Mouse (Mus musculus) Patski (cell line): ENCODE data around the gene Spc24. TPM values are rescaled to one million over a fixed set of nuclear protein-coding genes. Genes with fewer than 3 reads are reported as not detected.
"Not testable (repeated sequence)": the region's sequence is repeated elsewhere in the genome, so short reads cannot be mapped to it uniquely, and the experiment has no call there.

Source experiments
- ATAC-seq: fragments of 100-300 bp; one replicate; pipeline ENCODE4 v1.8.0; 2021
- CTCF ChIA-PET: fragments of 350-600 bp; sonication (Branson Sonifier 250); formaldehyde crosslinking; loops from one replicate; lab custom pipeline; 2022; ENCODE audit warnings: inconsistent platforms; lab: Charles Lee
- POLR2A ChIA-PET: fragments of 350-600 bp; sonication (Branson Sonifier 250); formaldehyde crosslinking; loops from one replicate; lab custom pipeline; 2022; ENCODE audit warnings: antibody characterized with exemption, inconsistent platforms; lab: Charles Lee
- DNase-seq: peaks from one replicate; pipeline ENCODE4 v3.0.0-alpha.2; 2011; ENCODE audit warnings: low read depth, low spot score
- H3K27me3 ChIP-seq: fragments of 371-371 bp; one replicate; pipeline ENCODE4 v1.5.1; 2021
- CTCF ChIP-seq: fragments of 100-300 bp; IDR thresholded peaks from one replicate; pipeline ENCODE4 v1.5.1; 2021
- in situ Hi-C: fragments of 300-500 bp; cut with MboI; formaldehyde crosslinking; loops from 3 replicates; pipeline ENCODE4 v1.11.1; 2018; ENCODE audit warnings: low pct_unique_long_range_greater_than_20kb, mixed read lengths
- polyA plus RNA-seq: library from polyadenylated mRNA; unstranded; gene quantifications from one replicate; pipeline ENCODE4 v1.2.3, GENCODE M21; 2021

The Spc24 gene
- polyA plus RNA-seq, 1 experiment from 2014 or later = 38.3 TPM

DNA sequence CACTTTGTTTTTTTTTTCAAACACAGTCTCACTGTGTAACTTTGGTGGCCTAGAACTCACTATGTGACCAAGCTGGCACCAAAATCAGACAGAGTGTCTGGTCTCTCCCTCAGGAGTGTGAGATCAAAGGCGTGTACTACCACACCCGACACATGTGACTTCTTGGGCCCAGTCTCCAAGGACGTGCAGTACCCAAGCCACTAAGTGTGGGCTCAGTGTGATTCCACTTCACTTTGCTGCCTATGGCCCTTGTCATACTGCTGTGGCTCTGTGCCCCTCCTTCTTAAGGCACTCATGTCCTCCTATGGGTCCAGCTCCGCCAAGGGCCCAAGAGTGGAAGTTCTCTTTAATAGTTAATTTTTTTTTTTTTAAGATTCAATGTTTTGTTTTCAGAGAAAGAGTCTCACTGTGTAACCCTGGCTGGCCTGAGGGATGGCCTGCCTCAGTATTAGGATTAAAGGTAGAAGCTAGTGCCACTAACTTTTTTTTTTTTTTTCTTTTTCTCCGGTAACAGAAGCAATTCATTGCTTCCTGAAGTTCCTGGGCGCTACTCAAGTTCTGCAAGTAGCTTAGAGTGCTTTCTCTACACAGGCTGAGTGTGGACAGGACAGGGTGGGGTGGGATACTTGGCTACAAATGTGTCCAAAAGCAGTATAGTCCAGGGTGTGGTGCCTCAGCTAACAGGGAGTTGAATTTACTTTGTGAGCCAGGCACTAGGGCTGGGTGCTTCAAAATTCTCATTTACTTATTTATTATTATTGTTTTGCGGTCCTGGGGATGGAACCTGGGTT is 24.6 kb upstream of the Spc24 start:
- ATAC-seq = no peak

DNA sequence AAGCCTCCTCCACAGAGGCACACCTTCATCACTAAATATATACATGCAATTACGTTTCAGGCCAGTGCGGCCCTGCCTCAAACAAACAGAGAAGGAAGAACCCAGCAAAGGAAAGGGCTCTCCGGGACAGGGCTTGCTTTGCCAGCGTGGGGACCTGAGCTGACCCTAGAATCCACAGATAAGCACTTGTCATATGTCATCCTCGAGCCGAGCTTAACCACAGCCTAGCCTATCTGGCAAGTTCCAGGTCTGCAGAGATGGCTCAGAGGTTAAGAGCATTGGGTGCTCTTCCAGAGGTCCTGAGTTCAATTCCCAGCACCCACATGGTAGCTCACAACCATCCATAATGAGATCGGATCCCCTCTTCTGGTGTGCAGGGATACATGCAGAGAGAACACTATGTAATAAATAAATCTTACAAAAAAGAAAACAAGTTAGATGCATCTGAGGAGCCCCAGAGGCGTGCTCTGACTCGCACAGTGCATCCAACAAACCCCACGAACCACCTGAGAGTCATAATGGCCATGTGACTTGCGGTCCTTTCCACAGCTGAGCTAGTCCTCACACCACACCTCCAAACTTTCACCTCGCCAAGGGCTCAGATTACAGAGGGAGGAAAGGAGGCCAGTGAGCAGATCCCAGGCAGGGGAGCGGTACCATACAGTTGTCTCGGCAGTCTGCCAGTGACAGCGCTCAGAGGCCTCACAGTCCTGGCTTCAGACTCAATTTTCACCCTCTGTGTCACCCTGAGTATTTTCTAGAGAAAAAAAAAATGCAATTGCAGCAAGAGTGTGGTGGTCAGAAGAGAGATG is 21.8 kb upstream of the Spc24 start:
- H3K27me3 ChIP-seq = no peaks in the 10 kb centered on the region
- DNase-seq = no peak
- ATAC-seq = no peak
- ChIA-PET CTCF (no interaction called here), POLR2A (no interaction called here)
- no peak for TF ChIP-seq CTCF
- in situ Hi-C loops = no loop called here

More for the DNA sequence above, 24.6 kb upstream of the Spc24 start:
- CTCF ChIA-PET = interaction anchor here (1.1 to 1.5 kb wide), 3 partner anchors 20 to 182 kb away, joined by 3 to 6 read pairs (median 3); no protein-coding TSS in a partner anchor
- DNase-seq = no peak
- in situ Hi-C loops = no loop called here
- POLR2A ChIA-PET = no interaction called here
- TF ChIP-seq CTCF = no peak
- no peaks in the 10 kb centered on the region for H3K27me3 ChIP-seq

DNA sequence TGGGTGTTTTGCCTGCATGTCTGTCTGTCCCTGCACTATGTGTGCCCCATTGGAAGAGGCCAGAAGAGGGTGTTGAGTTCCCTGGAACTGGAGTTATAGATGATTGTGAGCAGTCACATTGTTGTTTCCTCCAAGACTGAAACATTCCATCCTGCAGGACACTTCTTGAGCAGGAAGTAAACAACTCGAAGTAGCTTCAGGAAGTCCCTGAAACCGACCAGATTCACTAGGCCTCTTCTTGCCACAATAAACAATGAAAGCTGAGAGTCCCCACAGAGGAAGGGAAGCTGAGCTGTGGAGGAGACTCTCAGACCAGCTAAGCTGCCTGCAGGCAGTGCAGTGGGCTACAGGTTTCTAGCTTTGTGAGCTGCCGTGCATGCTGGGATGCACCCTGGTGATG is 17.6 kb upstream of the Spc24 start:
- POLR2A ChIA-PET = no interaction called here
- in situ Hi-C loops = no loop called here
- DNase-seq (no peak), ATAC-seq (no peak)
- TF ChIP-seq CTCF = no peak
- CTCF ChIA-PET = interaction anchor here (1.0 to 1.2 kb wide), 2 partner anchors 17 to 26 kb away, joined by 3 to 4 read pairs; no protein-coding TSS in a partner anchor
- no peaks in the 10 kb centered on the region for H3K27me3 ChIP-seq

DNA sequence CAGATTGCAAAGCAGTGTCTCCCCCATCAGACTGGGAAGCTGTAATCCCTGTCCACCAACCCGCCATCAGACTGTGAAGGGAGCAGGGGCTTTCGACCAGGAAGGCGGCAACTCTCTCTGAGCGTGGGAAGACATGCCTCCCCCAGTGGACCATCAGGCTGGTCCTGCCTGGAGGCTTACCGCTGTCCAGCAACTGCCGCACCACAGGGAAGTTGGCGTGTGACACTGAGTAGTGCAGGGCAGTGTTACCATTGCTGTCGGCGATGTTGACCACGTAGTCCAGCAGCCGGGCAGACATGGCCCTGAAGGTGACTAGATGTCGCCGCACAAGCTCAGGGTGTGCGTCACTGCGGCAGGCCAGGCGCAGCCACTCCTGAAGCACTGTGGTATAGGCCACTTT is 14.2 kb upstream of the Spc24 start:
- CTCF ChIA-PET = no interaction called here
- no peak for TF ChIP-seq CTCF
- in situ Hi-C loops = no loop called here
- no peak for ATAC-seq
- no peak for DNase-seq
- H3K27me3 ChIP-seq = no peaks in the 10 kb centered on the region
- POLR2A ChIA-PET = no interaction called here

DNA sequence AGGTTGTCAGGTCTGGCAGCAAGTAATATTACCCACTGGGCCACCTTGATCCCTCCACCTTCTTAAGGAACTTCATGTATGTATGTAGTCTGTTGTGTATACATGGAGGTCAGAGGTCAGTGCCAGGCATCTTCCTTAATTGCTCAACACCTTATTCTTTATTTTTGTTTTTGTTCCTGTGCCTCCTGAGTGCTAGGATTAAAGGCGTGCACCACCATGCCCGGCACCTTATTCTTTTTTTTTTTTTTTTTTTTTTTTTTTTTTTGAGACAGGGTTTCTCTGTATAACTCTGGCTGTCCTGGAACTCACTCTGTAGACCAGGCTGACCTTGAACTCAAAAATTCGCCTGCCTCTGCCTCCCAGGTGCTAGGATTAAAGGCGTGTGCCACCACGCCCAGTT is 13.3 kb upstream of the Spc24 start:
- CTCF ChIA-PET, POLR2A ChIA-PET, DNase-seq: not testable (repeated sequence)

DNA sequence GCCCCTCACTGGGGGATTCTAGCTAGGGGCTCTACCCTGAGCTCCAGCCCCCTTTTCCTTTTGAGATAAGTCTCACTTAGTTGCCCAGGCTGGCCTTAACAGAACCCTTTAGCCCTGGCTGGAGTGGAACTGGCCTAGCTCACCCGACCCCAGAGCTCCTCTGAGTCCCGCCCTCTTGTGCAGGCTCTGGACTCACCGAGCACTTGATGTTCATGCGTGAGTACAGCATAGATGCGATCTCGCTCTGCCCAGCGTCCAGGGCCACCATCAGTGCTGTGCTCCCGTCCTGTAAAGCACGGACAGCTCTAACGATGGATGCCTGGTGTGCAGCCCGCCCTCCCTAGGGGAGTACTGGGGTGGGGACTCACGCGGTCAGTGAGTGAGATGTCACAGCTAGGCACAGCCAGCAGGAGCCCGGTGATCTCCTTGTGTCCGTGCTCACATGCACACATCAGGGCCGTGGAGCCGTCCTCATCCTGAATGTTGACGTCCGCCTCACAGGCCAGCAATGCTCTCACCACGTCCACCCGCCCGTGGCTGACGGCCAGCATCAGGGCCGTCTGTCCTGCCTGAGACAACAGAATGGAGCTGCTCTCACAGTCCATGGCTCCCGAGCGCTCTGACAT is 9.6 kb upstream of the Spc24 start:
- TF ChIP-seq CTCF = no peak
- DNase-seq (no peak), ATAC-seq (no peak)
- ChIA-PET POLR2A (no interaction called here), CTCF (interaction anchor here (0.8 to 2.1 kb wide), 3 partner anchors 9 to 46 kb away, joined by 3 to 8 read pairs (median 3); partner anchors contain the start of gene Spc24)
- no peaks in the 10 kb centered on the region for H3K27me3 ChIP-seq
- in situ Hi-C loops = no loop called here

More for the DNA sequence above, 13.3 kb upstream of the Spc24 start:
- H3K27me3 ChIP-seq, ATAC-seq, in situ Hi-C loops: not testable (repeated sequence)

- POLR2A ChIA-PET = interaction anchor here (0.6 kb wide), 1 partner anchor 70 kb away, joined by 3 read pairs; no protein-coding TSS in a partner anchor
- DNase-seq = no peak
- in situ Hi-C loops = no loop called here
- H3K27me3 ChIP-seq = no peaks in the 10 kb centered on the region
- no peak for TF ChIP-seq CTCF
- CTCF ChIA-PET = interaction anchor here (0.8 to 2.1 kb wide), 3 partner anchors 8 to 45 kb away, joined by 3 to 8 read pairs (median 3); partner anchors contain the start of gene Spc24
- ATAC-seq = no peak
Measured at GRCm38 (mm10) chr9:21768511-21769411, 8.7 kb upstream of the Spc24 start.

GRCm38 (mm10) chr9:21767896-21768295 is 7.8 kb upstream of the Spc24 start:
- ATAC-seq = no peak
- no peak for TF ChIP-seq CTCF
- CTCF ChIA-PET = interaction anchor here (0.9 kb wide), 1 partner anchor 11 kb away, joined by 3 read pairs; no protein-coding TSS in a partner anchor

More at GRCm38 (mm10) chr9:21767896-21768295, 7.8 kb upstream of the Spc24 start:
- in situ Hi-C loops = no loop called here
- POLR2A ChIA-PET = interaction anchor here (0.6 kb wide), 2 partner anchors 55 to 149 kb away, joined by 3 to 4 read pairs; no protein-coding TSS in a partner anchor
- no peak for DNase-seq
- no peaks in the 10 kb centered on the region for H3K27me3 ChIP-seq
